Mouse (Mus musculus): ENCODE results near the gene Pin1rt1. TPM values are rescaled to one million over a fixed set of nuclear protein-coding genes. Genes with fewer than 3 reads are reported as not detected.

Pin1rt1 gene
- total and polyA plus RNA-seq, 3 experiments, result not detected

DNA sequence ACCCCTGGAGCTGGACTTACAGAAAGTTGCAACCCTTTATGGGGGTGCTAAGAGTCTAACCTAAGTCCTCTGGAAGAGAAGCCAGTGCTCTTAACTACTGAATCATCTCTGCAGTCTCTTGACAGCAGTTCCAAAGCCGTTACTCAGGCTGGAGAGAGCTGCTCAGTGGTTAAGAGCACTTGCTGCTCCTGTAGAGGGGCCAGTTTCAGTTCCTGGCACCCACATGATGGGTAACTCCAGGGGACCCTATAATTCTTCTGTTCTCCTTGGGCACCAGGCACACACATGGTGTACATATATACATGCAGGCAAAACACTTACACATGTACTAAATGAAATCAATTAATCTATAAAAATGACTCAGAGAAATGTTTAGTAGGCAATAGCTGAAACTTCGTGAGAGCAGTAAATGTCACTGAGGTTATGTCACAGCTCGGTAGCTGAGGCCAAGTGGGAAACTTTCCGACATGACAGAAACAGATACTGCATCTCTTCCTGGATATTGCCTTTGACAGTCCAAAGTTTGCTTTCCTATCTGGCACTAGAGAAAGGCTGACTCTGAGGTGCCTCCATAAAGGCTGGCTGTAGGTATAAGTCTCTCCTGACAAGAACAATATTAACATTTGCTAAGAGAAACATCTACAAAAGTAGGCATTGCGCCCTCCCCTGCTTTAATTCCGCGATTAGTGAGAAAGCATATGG, 24.2 kb upstream of the Pin1rt1 start:
- DNase-seq (ENCODE audit: low spot score), result no peak
- no peak for TF ChIP-seq CTCF (IDR thresholded peaks at IDR 0.05; ENCODE audit: low read depth, low read length)
- no peak for TF ChIP-seq TAL1 (conservative IDR thresholded peaks at IDR 0.05; ENCODE audit: low read depth, low read length)
- TF ChIP-seq POLR2AphosphoS5 (IDR thresholded peaks at IDR 0.05; ENCODE audit: insufficient replicate concordance, low read depth, low read length), result no peak
- no peak for TF ChIP-seq GATA2 (IDR thresholded peaks at IDR 0.05; ENCODE audit: borderline replicate concordance, low read depth, low read length)
- TF ChIP-seq GATA1 (IDR thresholded peaks at IDR 0.05; ENCODE audit: borderline replicate concordance, low read length), result no peak
- H3K27me3 ChIP-seq (ENCODE audit: insufficient read depth, low read length), result peaks cover 29% of the 10 kb centered on the region
- no peaks in the 10 kb centered on the region for H3K9me3 ChIP-seq (replicated peaks)
- no peak for ATAC-seq (ENCODE audit: extremely low read depth, insufficient number of reproducible peaks, low FRiP score, poor library complexity, severe bottlenecking)
- H3K36me3 ChIP-seq (replicated peaks), result no peaks in the 10 kb centered on the region
- H3K4me3 ChIP-seq (ENCODE audit: low read depth, low read length), result no peak overlapping the region
- peaks cover 10% of the 10 kb centered on the region for H3K4me1 ChIP-seq (ENCODE audit: insufficient read depth, low read depth, low read length)

DNA sequence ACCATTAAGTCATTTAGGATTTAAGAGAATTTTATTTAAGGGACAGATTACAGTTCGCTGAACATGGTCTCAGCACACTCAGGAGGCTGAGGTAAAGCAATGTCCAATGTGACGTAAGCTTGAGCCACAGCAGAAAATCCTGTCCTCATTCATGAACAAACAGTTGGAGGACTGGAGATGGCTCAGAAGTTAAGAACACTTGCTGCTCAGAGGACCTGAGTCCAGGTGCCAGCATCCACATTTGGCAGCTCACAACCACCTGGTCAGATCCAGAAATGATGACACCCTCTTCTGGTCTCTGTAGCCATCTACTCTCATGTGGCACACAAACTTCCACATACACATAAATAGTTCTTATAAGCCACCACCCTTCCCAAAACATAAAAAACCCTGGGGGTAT, 23.5 kb upstream of the Pin1rt1 start:
- Histone ChIP-seq H3K9me3 (replicated peaks) (no peaks in the 10 kb centered on the region), H3K36me3 (replicated peaks) (no peaks in the 10 kb centered on the region), H3K27me3 (ENCODE audit: insufficient read depth, low read length) (peaks cover 27% of the 10 kb centered on the region), H3K4me3 (ENCODE audit: low read depth, low read length) (no peak overlapping the region), H3K4me1 (ENCODE audit: insufficient read depth, low read depth, low read length) (peaks cover 10% of the 10 kb centered on the region)
- no peak for DNase-seq (ENCODE audit: low spot score)
- TF ChIP-seq GATA2 (IDR thresholded peaks at IDR 0.05; ENCODE audit: borderline replicate concordance, low read depth, low read length) (no peak), TAL1 (conservative IDR thresholded peaks at IDR 0.05; ENCODE audit: low read depth, low read length) (no peak), CTCF (IDR thresholded peaks at IDR 0.05; ENCODE audit: low read depth, low read length) (no peak), POLR2AphosphoS5 (IDR thresholded peaks at IDR 0.05; ENCODE audit: insufficient replicate concordance, low read depth, low read length) (no peak), GATA1 (IDR thresholded peaks at IDR 0.05; ENCODE audit: borderline replicate concordance, low read length) (no peak)
- ATAC-seq (ENCODE audit: extremely low read depth, insufficient number of reproducible peaks, low FRiP score, poor library complexity, severe bottlenecking), result no peak

DNA sequence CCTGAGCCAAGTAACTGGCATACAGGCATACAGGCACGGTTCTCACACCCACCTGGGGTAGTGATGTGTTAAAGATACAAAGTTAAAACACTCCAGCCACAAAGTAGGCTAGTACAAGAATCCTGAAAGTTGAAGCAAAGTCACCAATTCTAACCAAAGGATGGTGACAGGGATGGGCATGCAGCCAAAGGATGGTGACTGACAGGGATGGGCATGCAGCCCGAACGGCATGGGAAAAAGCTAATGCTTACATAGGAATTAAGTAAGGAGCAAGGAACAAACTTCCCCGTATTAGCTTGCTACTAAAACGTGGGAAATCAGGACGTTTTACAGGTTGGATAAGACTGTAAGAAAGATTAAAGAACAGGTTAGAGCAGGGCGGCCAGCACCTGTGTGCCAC, 20.1 kb upstream of the Pin1rt1 start:
- H3K9me3 ChIP-seq (replicated peaks), result no peaks in the 10 kb centered on the region
- H3K36me3 ChIP-seq (replicated peaks), result no peaks in the 10 kb centered on the region
- no peak overlapping the region for H3K4me3 ChIP-seq (ENCODE audit: low read depth, low read length)
- DNase-seq (ENCODE audit: low spot score), result no peak
- peaks cover 24% of the 10 kb centered on the region for H3K27me3 ChIP-seq (ENCODE audit: insufficient read depth, low read length)
- H3K4me1 ChIP-seq (ENCODE audit: insufficient read depth, low read depth, low read length), result peaks cover 5% of the 10 kb centered on the region
- TF ChIP-seq TAL1 (conservative IDR thresholded peaks at IDR 0.05; ENCODE audit: low read depth, low read length) (no peak), GATA2 (IDR thresholded peaks at IDR 0.05; ENCODE audit: borderline replicate concordance, low read depth, low read length) (no peak), CTCF (IDR thresholded peaks at IDR 0.05; ENCODE audit: low read depth, low read length) (no peak), POLR2AphosphoS5 (IDR thresholded peaks at IDR 0.05; ENCODE audit: insufficient replicate concordance, low read depth, low read length) (no peak), GATA1 (IDR thresholded peaks at IDR 0.05; ENCODE audit: borderline replicate concordance, low read length) (no peak)
- ATAC-seq (ENCODE audit: extremely low read depth, insufficient number of reproducible peaks, low FRiP score, poor library complexity, severe bottlenecking), result no peak

DNA sequence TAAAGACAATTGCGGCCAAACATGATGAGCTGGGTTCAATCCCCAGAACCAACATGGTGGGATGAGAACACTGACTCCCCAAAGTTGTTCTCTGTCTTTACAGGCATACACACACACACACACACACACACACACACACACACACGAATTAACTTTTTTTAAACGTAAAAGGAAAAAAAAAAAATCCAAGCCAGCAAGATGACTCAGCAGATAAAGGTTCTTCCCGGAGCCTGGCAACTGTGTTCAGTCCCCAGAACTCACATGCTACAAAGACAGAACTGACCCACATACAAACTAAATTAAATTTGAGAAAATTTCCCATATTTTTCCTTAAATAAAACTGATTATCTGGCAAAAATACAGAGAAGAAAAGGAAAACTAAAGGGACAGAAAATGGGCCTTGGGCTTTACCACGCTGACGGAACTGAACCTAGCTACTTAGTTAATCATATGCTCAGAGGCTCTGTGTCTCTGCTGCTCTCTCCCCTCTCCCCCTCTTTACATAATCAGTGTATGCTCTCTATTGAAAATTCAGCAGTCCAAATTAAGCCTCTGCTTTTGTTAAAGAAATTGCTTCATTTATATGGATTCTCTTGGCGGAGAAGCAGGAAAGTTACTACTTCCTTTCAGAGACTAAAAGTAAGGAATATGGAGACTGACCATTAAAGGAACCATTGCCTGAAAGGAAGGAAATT, 16.5 kb upstream of the Pin1rt1 start:
- Histone ChIP-seq H3K27me3 (ENCODE audit: insufficient read depth, low read length) (peaks cover 11% of the 10 kb centered on the region), H3K4me3 (ENCODE audit: low read depth, low read length) (no peak overlapping the region), H3K4me1 (ENCODE audit: insufficient read depth, low read depth, low read length) (peaks cover 5% of the 10 kb centered on the region), H3K36me3 (replicated peaks) (no peaks in the 10 kb centered on the region), H3K9me3 (replicated peaks) (no peaks in the 10 kb centered on the region)
- no peak for DNase-seq (ENCODE audit: low spot score)
- ATAC-seq (ENCODE audit: extremely low read depth, insufficient number of reproducible peaks, low FRiP score, poor library complexity, severe bottlenecking), result no peak
- TF ChIP-seq GATA2 (IDR thresholded peaks at IDR 0.05; ENCODE audit: borderline replicate concordance, low read depth, low read length), result no peak
- no peak for TF ChIP-seq CTCF (IDR thresholded peaks at IDR 0.05; ENCODE audit: low read depth, low read length)
- TF ChIP-seq GATA1 (IDR thresholded peaks at IDR 0.05; ENCODE audit: borderline replicate concordance, low read length), result no peak
- no peak for TF ChIP-seq TAL1 (conservative IDR thresholded peaks at IDR 0.05; ENCODE audit: low read depth, low read length)
- TF ChIP-seq POLR2AphosphoS5 (IDR thresholded peaks at IDR 0.05; ENCODE audit: insufficient replicate concordance, low read depth, low read length), result no peak

DNA sequence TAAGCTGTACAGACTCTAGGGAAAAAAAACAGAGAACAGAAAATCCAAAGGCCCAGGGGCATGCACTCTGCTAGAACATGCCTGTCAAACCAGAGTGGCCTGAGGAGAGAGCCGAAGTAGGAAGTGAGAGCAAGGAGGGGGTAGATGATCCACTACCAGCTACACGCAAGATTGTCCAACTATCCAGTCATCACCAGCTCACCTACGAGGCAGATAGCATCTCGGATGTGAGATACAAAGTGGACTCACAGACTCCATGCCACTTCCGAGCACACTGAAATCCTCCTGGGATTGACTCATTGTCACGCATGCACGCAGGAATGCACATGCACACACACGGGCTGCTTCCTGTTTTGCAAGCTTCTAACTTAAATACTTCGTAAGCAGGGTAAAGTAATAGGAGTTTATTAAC, 15.9 kb upstream of the Pin1rt1 start:
- DNase-seq (ENCODE audit: low spot score) (no peak), ATAC-seq (ENCODE audit: extremely low read depth, insufficient number of reproducible peaks, low FRiP score, poor library complexity, severe bottlenecking) (no peak)
- Histone ChIP-seq H3K36me3 (replicated peaks) (no peaks in the 10 kb centered on the region), H3K27me3 (ENCODE audit: insufficient read depth, low read length) (peaks cover 11% of the 10 kb centered on the region), H3K4me3 (ENCODE audit: low read depth, low read length) (no peak overlapping the region), H3K4me1 (ENCODE audit: insufficient read depth, low read depth, low read length) (peaks cover 5% of the 10 kb centered on the region), H3K9me3 (replicated peaks) (no peaks in the 10 kb centered on the region)
- TF ChIP-seq GATA2 (IDR thresholded peaks at IDR 0.05; ENCODE audit: borderline replicate concordance, low read depth, low read length) (no peak), CTCF (IDR thresholded peaks at IDR 0.05; ENCODE audit: low read depth, low read length) (no peak), POLR2AphosphoS5 (IDR thresholded peaks at IDR 0.05; ENCODE audit: insufficient replicate concordance, low read depth, low read length) (no peak), TAL1 (conservative IDR thresholded peaks at IDR 0.05; ENCODE audit: low read depth, low read length) (no peak), GATA1 (IDR thresholded peaks at IDR 0.05; ENCODE audit: borderline replicate concordance, low read length) (no peak)

DNA sequence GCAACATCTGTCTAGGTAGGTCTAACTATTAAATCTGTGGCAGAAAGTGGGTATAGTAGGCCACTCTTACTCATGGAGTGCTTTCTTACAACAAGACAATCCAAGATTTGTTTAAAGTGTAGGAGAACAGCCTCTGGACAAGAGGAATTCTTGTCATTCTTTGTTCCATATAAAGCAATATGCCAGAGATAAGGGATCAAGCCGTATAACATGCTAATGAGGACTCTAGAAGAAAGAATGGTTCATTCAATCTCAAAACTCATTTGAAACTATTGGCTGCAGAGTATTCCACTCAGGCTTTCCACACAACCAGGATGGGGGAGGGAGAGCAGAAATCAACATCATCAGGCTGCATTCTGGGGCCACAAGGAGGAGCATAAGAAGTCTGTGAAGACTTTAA, 11.2 kb upstream of the Pin1rt1 start:
- DNase-seq (ENCODE audit: low spot score), result no peak
- ATAC-seq (ENCODE audit: extremely low read depth, insufficient number of reproducible peaks, low FRiP score, poor library complexity, severe bottlenecking), result no peak
- Histone ChIP-seq H3K36me3 (replicated peaks) (no peaks in the 10 kb centered on the region), H3K9me3 (replicated peaks) (no peaks in the 10 kb centered on the region), H3K27me3 (ENCODE audit: insufficient read depth, low read length) (peaks cover 2% of the 10 kb centered on the region; the same call in 1 of the 2 replicates), H3K4me3 (ENCODE audit: low read depth, low read length) (no peak overlapping the region), H3K4me1 (ENCODE audit: insufficient read depth, low read depth, low read length) (peaks cover 4% of the 10 kb centered on the region)
- TF ChIP-seq POLR2AphosphoS5 (IDR thresholded peaks at IDR 0.05; ENCODE audit: insufficient replicate concordance, low read depth, low read length), result no peak
- no peak for TF ChIP-seq GATA2 (IDR thresholded peaks at IDR 0.05; ENCODE audit: borderline replicate concordance, low read depth, low read length)
- no peak for TF ChIP-seq GATA1 (IDR thresholded peaks at IDR 0.05; ENCODE audit: borderline replicate concordance, low read length)
- no peak for TF ChIP-seq CTCF (IDR thresholded peaks at IDR 0.05; ENCODE audit: low read depth, low read length)
- TF ChIP-seq TAL1 (conservative IDR thresholded peaks at IDR 0.05; ENCODE audit: low read depth, low read length), result no peak
